Mouse (Mus musculus) embryonic facial prominence, embryonic 10.5 days (tissue): ENCODE results near the gene Efna2. TPM values are rescaled to one million over a fixed set of nuclear protein-coding genes. Genes with fewer than 3 reads are reported as not detected.

ENCODE experiments used
- DNase-seq: peaks from one replicate; pipeline ENCODE4 v3.0.0-alpha.2; 2017; ENCODE audit warnings: low spot score
- H3K27ac ChIP-seq: fragments of 300-500 bp; sonication (generic); replicated peaks from 2 replicates; pipeline ENCODE4 v1.5.1; 2016; ENCODE audit warnings: mild to moderate bottlenecking
- H3K27me3 ChIP-seq: fragments of 300-500 bp; sonication (generic); replicated peaks from 2 replicates; pipeline ENCODE4 v1.6.1; 2016; ENCODE audit warnings: low read depth, mild to moderate bottlenecking; ENCODE audit not compliant: poor library complexity, severe bottlenecking
- H3K36me3 ChIP-seq: fragments of 300-500 bp; sonication (generic); replicated peaks from 2 replicates; pipeline ENCODE4 v1.6.1; 2016; ENCODE audit warnings: mild to moderate bottlenecking, moderate library complexity
- H3K4me1 ChIP-seq: fragments of 300-500 bp; sonication (generic); 2 replicates; pipeline ENCODE4 v1.6.1; 2016
- H3K4me3 ChIP-seq: fragments of 300-500 bp; sonication (generic); 2 replicates; pipeline ENCODE4 v1.5.1; 2016; ENCODE audit warnings: mild to moderate bottlenecking, moderate library complexity
- H3K9me3 ChIP-seq: fragments of 300-500 bp; sonication (generic); 2 replicates; pipeline ENCODE4 v1.6.1; 2016; ENCODE audit warnings: mild to moderate bottlenecking
- WGBS: fragments of 180-500 bp; shearing (Covaris S2); methylation state at CpG from one replicate; pipeline ENCODE4 v1.1.7; 2016; 5-methylcytosine and 5-hydroxymethylcytosine counted together
- polyA plus RNA-seq: library from polyadenylated mRNA; unstranded; fragments of >200 nt; fragmentation: Nextera tagmentation; extraction: Ambion mirVana; gene quantifications from 2 replicates; pipeline ENCODE4 v1.2.1, GENCODE M21; 2016

Gene Efna2
- polyA plus RNA-seq, 1 experiment from 2014 or later: 45.2 TPM

GRCm38 (mm10) chr10:80176270-80176834 lies 2.9 kb upstream of the Efna2 start:
- Histone ChIP-seq H3K36me3 (peaks cover 13% of the 10 kb centered on the region), H3K27me3 (no peaks in the 10 kb centered on the region), H3K4me3 (peak overlapping the region; percentile 11; the same call in 1 of the 2 replicates), H3K9me3 (no peaks in the 10 kb centered on the region), H3K4me1 (peaks cover 71% of the 10 kb centered on the region), H3K27ac (0 out of 2 replicates have a peak overlapping the region, but pooled peaks have one; percentile 10)
- WGBS: 78% methylated on average over 5 of the region's 5 CpGs
- no peak for DNase-seq

GRCm38 (mm10) chr10:80177441-80178279 lies 1.6 kb upstream of the Efna2 start:
- Histone ChIP-seq H3K36me3 (peaks cover 12% of the 10 kb centered on the region), H3K4me1 (peaks cover 70% of the 10 kb centered on the region), H3K27ac (peak overlapping the region; percentile 62; the same call in 1 of the 2 replicates), H3K9me3 (no peaks in the 10 kb centered on the region), H3K4me3 (peak overlapping the region; percentile 11; the same call in 1 of the 2 replicates), H3K27me3 (no peaks in the 10 kb centered on the region)
- WGBS: 66% methylated on average over 7 of the region's 7 CpGs
- DNase-seq: no peak

GRCm38 (mm10) chr10:80180288-80180687 lies 1.0 kb downstream of the Efna2 start:
- H3K4me3 ChIP-seq: peak overlapping the region; percentile 83
- no peak for DNase-seq
- H3K27ac ChIP-seq: peak overlapping the region; percentile 94
- H3K4me1 ChIP-seq: peaks cover 58% of the 10 kb centered on the region
- peaks cover 18% of the 10 kb centered on the region for H3K27me3 ChIP-seq
- no peaks in the 10 kb centered on the region for H3K9me3 ChIP-seq
- 49% methylated on average over 6 of the region's 6 CpGs for WGBS
- peaks cover 33% of the 10 kb centered on the region for H3K36me3 ChIP-seq

- Histone ChIP-seq H3K4me3 (peak overlapping the region; percentile 83), H3K4me1 (peaks cover 58% of the 10 kb centered on the region), H3K36me3 (peaks cover 38% of the 10 kb centered on the region), H3K9me3 (no peaks in the 10 kb centered on the region), H3K27ac (peak overlapping the region; percentile 94), H3K27me3 (peaks cover 23% of the 10 kb centered on the region)
- peak; percentile 66 for DNase-seq
- WGBS: 30% methylated on average over 5 of the region's 5 CpGs
Measured at GRCm38 (mm10) chr10:80180823-80181222, 1.5 kb downstream of the Efna2 start.

- Histone ChIP-seq H3K27ac (no peak overlapping the region), H3K36me3 (peaks cover 55% of the 10 kb centered on the region), H3K9me3 (no peaks in the 10 kb centered on the region), H3K27me3 (peaks cover 41% of the 10 kb centered on the region), H3K4me1 (peaks cover 53% of the 10 kb centered on the region), H3K4me3 (peak overlapping the region; percentile 83; the same call in 1 of the 2 replicates)
- DNase-seq: no peak
- 93% methylated on average over 7 of the region's 7 CpGs for WGBS
Measured at GRCm38 (mm10) chr10:80182547-80182946, 3.3 kb downstream of the Efna2 start.

- H3K4me1 ChIP-seq: peaks cover 54% of the 10 kb centered on the region
- H3K27me3 ChIP-seq: peaks cover 82% of the 10 kb centered on the region
- no peak overlapping the region; the same call in 1 of the 2 replicates for H3K4me3 ChIP-seq
- DNase-seq: no peak
- no peaks in the 10 kb centered on the region for H3K9me3 ChIP-seq
- no peak overlapping the region for H3K27ac ChIP-seq
- 41% methylated on average over 27 of the region's 27 CpGs for WGBS
- H3K36me3 ChIP-seq: peaks cover 71% of the 10 kb centered on the region
Measured at GRCm38 (mm10) chr10:80186649-80187048, 7.4 kb downstream of the Efna2 start.

GRCm38 (mm10) chr10:80187739-80188138 lies 8.5 kb downstream of the Efna2 start:
- Histone ChIP-seq H3K36me3 (peaks cover 60% of the 10 kb centered on the region), H3K4me1 (peaks cover 48% of the 10 kb centered on the region), H3K27me3 (peaks cover 93% of the 10 kb centered on the region), H3K27ac (no peak overlapping the region), H3K9me3 (no peaks in the 10 kb centered on the region), H3K4me3 (no peak overlapping the region)
- DNase-seq: no peak
- 87% methylated on average over 10 of the region's 10 CpGs for WGBS

GRCm38 (mm10) chr10:80188453-80189024 lies 9.3 kb downstream of the Efna2 start:
- H3K27me3 ChIP-seq: peaks cover 99% of the 10 kb centered on the region
- WGBS: 70% methylated on average over 15 of the region's 15 CpGs

GRCm38 (mm10) chr10:80189999-80190398 lies 10.7 kb downstream of the Efna2 start:
- Histone ChIP-seq H3K9me3 (no peaks in the 10 kb centered on the region), H3K27ac (peak overlapping the region; percentile 81), H3K4me3 (peak overlapping the region; percentile 58), H3K36me3 (peaks cover 40% of the 10 kb centered on the region), H3K4me1 (peaks cover 61% of the 10 kb centered on the region), H3K27me3 (peaks cover 94% of the 10 kb centered on the region)
- 3% methylated on average over 21 of the region's 21 CpGs for WGBS
- DNase-seq: peak; percentile 56

More at GRCm38 (mm10) chr10:80188453-80189024, 9.3 kb downstream of the Efna2 start:
- H3K27ac ChIP-seq: no peak overlapping the region
- no peaks in the 10 kb centered on the region for H3K9me3 ChIP-seq
- H3K4me3 ChIP-seq: no peak overlapping the region
- H3K36me3 ChIP-seq: peaks cover 52% of the 10 kb centered on the region
- DNase-seq: no peak
- H3K4me1 ChIP-seq: peaks cover 53% of the 10 kb centered on the region

- peaks cover 55% of the 10 kb centered on the region for H3K4me1 ChIP-seq
- H3K27me3 ChIP-seq: peaks cover 91% of the 10 kb centered on the region
- H3K9me3 ChIP-seq: no peaks in the 10 kb centered on the region
- H3K36me3 ChIP-seq: peaks cover 37% of the 10 kb centered on the region
- 1% methylated on average over 48 of the region's 48 CpGs for WGBS
- H3K4me3 ChIP-seq: peak overlapping the region; percentile 58
- peak; percentile 77 for DNase-seq
- peak overlapping the region; percentile 81 for H3K27ac ChIP-seq
Measured at GRCm38 (mm10) chr10:80190491-80191051, 11.3 kb downstream of the Efna2 start.

- WGBS: 73% methylated on average over 6 of the region's 6 CpGs
- Histone ChIP-seq H3K9me3 (no peaks in the 10 kb centered on the region), H3K36me3 (peaks cover 4% of the 10 kb centered on the region), H3K27me3 (peaks cover 65% of the 10 kb centered on the region), H3K4me3 (no peak overlapping the region), H3K27ac (peak overlapping the region; percentile 12; the same call in 1 of the 2 replicates), H3K4me1 (peaks cover 54% of the 10 kb centered on the region)
- no peak for DNase-seq
Measured at GRCm38 (mm10) chr10:80193976-80194375, 14.7 kb downstream of the Efna2 start.

GRCm38 (mm10) chr10:80194441-80194840 lies 15.2 kb downstream of the Efna2 start:
- Histone ChIP-seq H3K4me3 (no peak overlapping the region), H3K4me1 (peaks cover 53% of the 10 kb centered on the region), H3K9me3 (no peaks in the 10 kb centered on the region), H3K36me3 (no peaks in the 10 kb centered on the region), H3K27me3 (peaks cover 60% of the 10 kb centered on the region), H3K27ac (peak overlapping the region; percentile 12)
- DNase-seq: no peak
- WGBS: 44% methylated on average over 8 of the region's 8 CpGs
